Mouse (Mus musculus) bone marrow macrophage, adult 2 months (primary cell): ENCODE measurements at regions not wholly inside any gene's neighbourhood (a gene's known extent, or its start where the extent isn't known, plus 50 kb on each side); places are given as distances from the start of the nearest gene placed in this dataset.

Experiments used
- H3K27ac ChIP-seq: 2 replicates; pipeline ENCODE4 v1.5.1; 2012; ENCODE audit warnings: low read depth, low read length; ENCODE audit not compliant: insufficient read depth
- H3K4me1 ChIP-seq: 2 replicates; pipeline ENCODE4 v1.6.1; 2012; ENCODE audit warnings: low read length; ENCODE audit not compliant: control insufficient read depth, insufficient read depth
- H3K4me3 ChIP-seq: 2 replicates; pipeline ENCODE4 v1.5.1; 2012; ENCODE audit warnings: mild to moderate bottlenecking, low read length, moderate library complexity; ENCODE audit not compliant: insufficient read depth
- CTCF ChIP-seq: IDR thresholded peaks from 2 replicates; pipeline ENCODE4 v1.5.1; 2012; ENCODE audit warnings: low read depth, mild to moderate bottlenecking, low read length, moderate library complexity
- POLR2A ChIP-seq: IDR thresholded peaks from 2 replicates; pipeline ENCODE4 v1.6.1; 2012; ENCODE audit warnings: mild to moderate bottlenecking, low read depth, low read length, borderline replicate concordance

- H3K4me3 ChIP-seq = no peak overlapping the region
- no peak overlapping the region for H3K27ac ChIP-seq
- no peak for TF ChIP-seq POLR2A
- TF ChIP-seq CTCF = no peak
- peaks cover 5% of the 10 kb centered on the region; the same call in 1 of the 2 replicates for H3K4me1 ChIP-seq
Observed at GRCm38 (mm10) chr4:9026841-9027240, 788.0 kb upstream of the Car8 start.

GRCm38 (mm10) chr4:9025821-9026470 lies 787.1 kb upstream of the Car8 start:
- H3K27ac ChIP-seq = no peak overlapping the region
- peaks cover 5% of the 10 kb centered on the region; the same call in 1 of the 2 replicates for H3K4me1 ChIP-seq
- no peak overlapping the region for H3K4me3 ChIP-seq
- TF ChIP-seq CTCF (no peak), POLR2A (no peak)

- Histone ChIP-seq H3K27ac (no peak overlapping the region), H3K4me3 (no peak overlapping the region), H3K4me1 (peaks cover 5% of the 10 kb centered on the region; the same call in 1 of the 2 replicates)
- TF ChIP-seq POLR2A (no peak), CTCF (no peak)
Observed at GRCm38 (mm10) chr4:9024216-9024925, 785.5 kb upstream of the Car8 start.

- no peak overlapping the region for H3K27ac ChIP-seq
- H3K4me1 ChIP-seq = 0 out of 2 replicates have a peak, but pooled peaks cover 3% of the 10 kb centered on the region
- no peak for TF ChIP-seq CTCF
- H3K4me3 ChIP-seq = no peak overlapping the region
Observed at GRCm38 (mm10) chr4:9019241-9020110, 780.6 kb upstream of the Car8 start.

- 0 out of 2 replicates have a peak, but pooled peaks cover 3% of the 10 kb centered on the region for H3K4me1 ChIP-seq
- no peak overlapping the region for H3K27ac ChIP-seq
- no peak overlapping the region for H3K4me3 ChIP-seq
- TF ChIP-seq CTCF (no peak), POLR2A (no peak)
Observed at GRCm38 (mm10) chr4:9018236-9018635, 779.4 kb upstream of the Car8 start.

- no peak overlapping the region for H3K27ac ChIP-seq
- H3K4me1 ChIP-seq = 0 out of 2 replicates have a peak, but pooled peaks cover 3% of the 10 kb centered on the region
- no peak for TF ChIP-seq CTCF
- TF ChIP-seq POLR2A = no peak
- H3K4me3 ChIP-seq = no peak overlapping the region
Observed at GRCm38 (mm10) chr4:9016504-9017040, 777.7 kb upstream of the Car8 start.

GRCm38 (mm10) chr4:9015528-9016503 lies 777.0 kb upstream of the Car8 start:
- no peak overlapping the region for H3K27ac ChIP-seq
- TF ChIP-seq CTCF (no peak), POLR2A (no peak)
- H3K4me3 ChIP-seq = no peak overlapping the region
- H3K4me1 ChIP-seq = 0 out of 2 replicates have a peak, but pooled peaks cover 3% of the 10 kb centered on the region

- H3K27ac ChIP-seq = no peak overlapping the region
- no peak for TF ChIP-seq CTCF
- no peak for TF ChIP-seq POLR2A
- no peak overlapping the region for H3K4me3 ChIP-seq
- H3K4me1 ChIP-seq = peaks cover 9% of the 10 kb centered on the region
Observed at GRCm38 (mm10) chr4:9014986-9015385, 776.1 kb upstream of the Car8 start.

GRCm38 (mm10) chr4:9012787-9013186 lies 773.9 kb upstream of the Car8 start:
- no peak for TF ChIP-seq POLR2A
- H3K4me3 ChIP-seq = no peak overlapping the region
- no peak overlapping the region for H3K27ac ChIP-seq
- peaks cover 14% of the 10 kb centered on the region for H3K4me1 ChIP-seq
